ENCODE assay signal across 9 mouse cellular contexts in genomic region chr6:6217286-6217625, GRCm38 (mm10). TPM values are rescaled to one million over a fixed set of nuclear protein-coding genes. Genes with fewer than 3 reads are reported as not detected.
DNase-seq lines count a peak whose midpoint lies in the region; ATAC-seq and TF ChIP-seq lines count a peak whose summit lies in the region.
"Had no signal": no experiment of that assay in that cellular context is flagged by ENCODE, and none has a peak within 500 bp of the region (broad histone marks: within the 10 kb centered on the region; RNA-seq: fewer than 3 reads in every experiment).

No protein-coding gene starts in this region.

- DNase-seq in heart, adult 8-10 months (ENCODE audit: low spot score) = no peak
- DNase-seq in MEL (ENCODE audit: low read depth, low spot score) = no peak
- DNase-seq in hindbrain, embryonic 10.5 days (ENCODE audit: low spot score) = no peak
- DNase-seq in embryo, embryonic 9.5 days (ENCODE audit: extremely low spot score) = no peak
- no peak for DNase-seq in thymus, postnatal 25 days

- no peak for TF ChIP-seq RAD21 in MEL (IDR thresholded peaks at IDR 0.05; ENCODE audit: low read depth, low read length)

- no peaks in the 10 kb centered on the region for H3K9me3 ChIP-seq in heart, embryonic 14.5 days (ENCODE audit: control insufficient read depth, low read length)
- H3K9me3 ChIP-seq in MEL (replicated peaks; ENCODE audit: insufficient read depth, low read length) = no peaks in the 10 kb centered on the region
- H3K9me3 ChIP-seq in hindbrain, embryonic 10.5 days = no peaks in the 10 kb centered on the region

- TF ChIP-seq POLR2A in MEL (IDR thresholded peaks at IDR 0.05; ENCODE audit: control insufficient read depth in 1 of 2, insufficient read depth in 1 of 2, low read depth in 1 of 2, low read length in 2 of 2, poor library complexity in 1 of 2) = no peak

- H3K27me3 ChIP-seq in heart, embryonic 14.5 days (ENCODE audit: control insufficient read depth, insufficient read depth, low read length) = peaks cover 3% of the 10 kb centered on the region; the same call in 1 of the 2 replicates
- no peaks in the 10 kb centered on the region for H3K27me3 ChIP-seq in MEL (ENCODE audit: control insufficient read depth in 1 of 2, insufficient read depth in 2 of 2, low read length in 2 of 2)
- H3K27me3 ChIP-seq in hindbrain, embryonic 10.5 days (ENCODE audit: insufficient read depth, poor library complexity, severe bottlenecking) = no peaks in the 10 kb centered on the region
- H3K27me3 ChIP-seq: CH12.LX had no signal

- H3K36me3 ChIP-seq in heart, embryonic 14.5 days (ENCODE audit: control insufficient read depth, insufficient read depth, low read length) = no peaks in the 10 kb centered on the region
- H3K36me3 ChIP-seq in MEL (ENCODE audit: control insufficient read depth in 1 of 2, insufficient read depth in 2 of 2, low read length in 2 of 2) = peaks cover 0 to 5% of the 10 kb centered on the region in 2 experiments; a peak in 2 of 4 replicates
- H3K36me3 ChIP-seq in hindbrain, embryonic 10.5 days = no peaks in the 10 kb centered on the region

- H3K9ac ChIP-seq in heart, embryonic 14.5 days (ENCODE audit: low read length) = peak overlapping the region; percentile 82
- peak overlapping the region; percentile 64 for H3K9ac ChIP-seq in MEL (ENCODE audit: control insufficient read depth, low read depth, low read length, poor library complexity, severe bottlenecking)

- 9% methylated on average over 5 of the region's 5 CpGs for WGBS in heart, embryonic 14.5 days
- 13% methylated on average over 5 of the region's 5 CpGs for WGBS in hindbrain, embryonic 10.5 days

- peak overlapping the region in 1 of 2 experiments; percentile 82; a peak in 1 of 4 replicates for H3K27ac ChIP-seq in heart, embryonic 14.5 days (replicated peaks in 1 of 2; ENCODE audit: control insufficient read depth in 1 of 2, insufficient read depth in 1 of 2, low read depth in 2 of 2, low read length in 2 of 2)
- no peak overlapping the region for H3K27ac ChIP-seq in MEL (ENCODE audit: control insufficient read depth, low read depth, low read length)
- H3K27ac ChIP-seq in hindbrain, embryonic 10.5 days = peak overlapping the region; percentile 95

- no peak for TF ChIP-seq CTCF in MEL (IDR thresholded peaks at IDR 0.05 in 2 of 3, conservative IDR thresholded peaks at IDR 0.05 in 1 of 3; ENCODE audit: control insufficient read depth in 1 of 3, insufficient read depth in 1 of 3, low read depth in 2 of 3, low read length in 3 of 3, poor library complexity in 1 of 3, severe bottlenecking in 1 of 3)

- TF ChIP-seq EP300 in MEL (IDR thresholded peaks at IDR 0.05; ENCODE audit: low read depth in 1 of 2, low read length in 2 of 2) = no peak

- peak overlapping the region; percentile 85 for H3K4me2 ChIP-seq in heart, embryonic 14.5 days (ENCODE audit: low read length)

- peak overlapping the region; percentile 66 to 79 for H3K4me3 ChIP-seq in heart, embryonic 14.5 days (ENCODE audit: control insufficient read depth in 1 of 2, insufficient read depth in 1 of 2, low read depth in 1 of 2, low read length in 2 of 2)
- peak overlapping the region in 1 of 2 experiments; percentile 83; a peak in 2 of 4 replicates for H3K4me3 ChIP-seq in MEL (ENCODE audit: control insufficient read depth in 1 of 2, insufficient read depth in 1 of 2, low read depth in 2 of 2, low read length in 2 of 2)
- peak overlapping the region; percentile 81 for H3K4me3 ChIP-seq in hindbrain, embryonic 10.5 days

- ATAC-seq in heart, embryonic 14.5 days (ENCODE audit: insufficient number of reproducible peaks, insufficient read depth, low FRiP score, low read depth) = no peak
- peak; percentile 11 for ATAC-seq in megakaryocyte, adult 5-6 weeks (ENCODE audit: poor library complexity, severe bottlenecking)
- ATAC-seq in megakaryocyte-erythroid progenitor cell, adult 5-6 weeks (replicated peaks; ENCODE audit: low FRiP score, low TSS enrichment, poor library complexity, severe bottlenecking) = no peak

- peaks cover 6 to 14% of the 10 kb centered on the region in 2 experiments for H3K4me1 ChIP-seq in heart, embryonic 14.5 days (ENCODE audit: control insufficient read depth in 2 of 2, insufficient read depth in 2 of 2, low read length in 2 of 2)
- H3K4me1 ChIP-seq in MEL (ENCODE audit: control insufficient read depth in 1 of 2, insufficient read depth in 2 of 2, low read length in 2 of 2) = peaks cover 0 to 6% of the 10 kb centered on the region in 2 experiments; a peak in 1 of 4 replicates
- peaks cover 22% of the 10 kb centered on the region for H3K4me1 ChIP-seq in hindbrain, embryonic 10.5 days (replicated peaks)

- H3K79me2 ChIP-seq in MEL (ENCODE audit: control insufficient read depth, insufficient read depth, low read length, poor library complexity) = peaks cover 2% of the 10 kb centered on the region

TF ChIP-seq in MEL, 35 proteins besides CTCF, POLR2A, EP300 and RAD21:
- TF ChIP-seq USF1 (IDR thresholded peaks at IDR 0.05; ENCODE audit: low read depth, low read length) (peak; percentile 75), GATA1 (IDR thresholded peaks at IDR 0.05; ENCODE audit: low read depth, low read length) (no peak)

RNA-seq across cellular contexts. Expression of gene Slc25a13, which starts 0.3 kb away (rescaled TPM):
- 56.4 and 68.3 TPM in 2 replicates for polyA plus RNA-seq in heart, embryonic 14.5 days (2014; fragmentation: Nextera tagmentation; extraction: Ambion mirVana)
- total RNA-seq in heart, adult 8-10 months (2022) = 100 to 1,000 TPM; 134 to 155 (median 137) TPM
- 15.6 and 16.3 TPM in 2 replicates for total RNA-seq in MEL (2012; rRNA removed)
- 10 to 100 TPM in 1 of 2 experiments, not detected in 1; 16.7 TPM for polyA plus RNA-seq in MEL (2012; ENCODE audit: insufficient read depth in 1 of 2, insufficient read length in 2 of 2, low read depth in 1 of 2, low replicate concordance in 2 of 2, missing spikeins in 1 of 2)
- 29.7 and 44.8 TPM in 2 replicates for polyA plus RNA-seq in hindbrain, embryonic 10.5 days (2016; fragmentation: Nextera tagmentation; extraction: Ambion mirVana)
- 16.6 and 17.1 TPM in 2 replicates for total RNA-seq in megakaryocyte, adult 5-6 weeks (2015)
- 22.3 and 22.8 TPM in 2 replicates for total RNA-seq in megakaryocyte, adult 5-6 weeks (2017)
- 8.0 and 12.4 TPM in 2 replicates for total RNA-seq in megakaryocyte-erythroid progenitor cell, adult 5-6 weeks (2014; fragmentation: Nextera tagmentation)
- 18.2 and 35.3 TPM in 2 replicates for total RNA-seq in megakaryocyte-erythroid progenitor cell, adult 5-6 weeks (2017)
- total RNA-seq: CH12.LX had no signal
